ENCODE assay signal across 23 mouse cellular contexts in genomic region chr3:39000011-39000410, GRCm38 (mm10).
DNase-seq lines count a peak whose midpoint lies in the region; ATAC-seq and TF ChIP-seq lines count a peak whose summit lies in the region.
"Had no signal": no experiment of that assay in that cellular context is flagged by ENCODE, and none has a peak within 500 bp of the region (broad histone marks: within the 10 kb centered on the region; RNA-seq: fewer than 3 reads in every experiment).

No protein-coding gene starts in this region.

- TF ChIP-seq CTCF in hindbrain, postnatal 0 days (IDR thresholded peaks at IDR 0.05; ENCODE audit: low read depth), result no peak
- TF ChIP-seq CTCF in midbrain, postnatal 0 days (IDR thresholded peaks at IDR 0.05), result no peak
- TF ChIP-seq CTCF in brain, embryonic 14.5 days (IDR thresholded peaks at IDR 0.05; ENCODE audit: borderline replicate concordance, extremely low read depth, insufficient read depth, insufficient read length), result no peak

- no peaks in the 10 kb centered on the region for H3K4me1 ChIP-seq in hindbrain, postnatal 0 days (ENCODE audit: insufficient read depth, low read length)
- H3K4me1 ChIP-seq in hindbrain, embryonic 13.5 days (replicated peaks), result no peaks in the 10 kb centered on the region
- no peaks in the 10 kb centered on the region for H3K4me1 ChIP-seq in midbrain, postnatal 0 days (ENCODE audit: insufficient read depth, low read length)
- no peaks in the 10 kb centered on the region for H3K4me1 ChIP-seq in midbrain, embryonic 11.5 days (ENCODE audit: control insufficient read depth, insufficient read depth, low read length)
- H3K4me1 ChIP-seq in limb, embryonic 10.5 days, result no peaks in the 10 kb centered on the region
- no peaks in the 10 kb centered on the region for H3K4me1 ChIP-seq in embryonic facial prominence, embryonic 10.5 days
- H3K4me1 ChIP-seq: embryonic facial prominence, embryonic 12.5 days; forebrain, embryonic 13.5 days; forebrain, embryonic 15.5 days had no signal

- H3K27me3 ChIP-seq in hindbrain, postnatal 0 days (ENCODE audit: insufficient read depth, low read length), result no peaks in the 10 kb centered on the region
- no peaks in the 10 kb centered on the region for H3K27me3 ChIP-seq in hindbrain, embryonic 13.5 days
- no peaks in the 10 kb centered on the region for H3K27me3 ChIP-seq in midbrain, postnatal 0 days (ENCODE audit: insufficient read depth, low read length)
- no peaks in the 10 kb centered on the region for H3K27me3 ChIP-seq in midbrain, embryonic 11.5 days (ENCODE audit: control insufficient read depth, insufficient read depth, low read length)
- no peaks in the 10 kb centered on the region for H3K27me3 ChIP-seq in limb, embryonic 10.5 days (ENCODE audit: low read depth, poor library complexity, severe bottlenecking)
- H3K27me3 ChIP-seq in embryonic facial prominence, embryonic 10.5 days (replicated peaks; ENCODE audit: low read depth, poor library complexity, severe bottlenecking), result no peaks in the 10 kb centered on the region
- H3K27me3 ChIP-seq: embryonic facial prominence, embryonic 12.5 days; forebrain, embryonic 13.5 days; forebrain, embryonic 15.5 days had no signal

- peak; percentile 41 for DNase-seq in hindbrain, postnatal 0 days (ENCODE audit: low spot score)
- DNase-seq in midbrain, postnatal 0 days (ENCODE audit: low spot score), result peak; percentile 25
- no peak for DNase-seq in midbrain, embryonic 11.5 days (ENCODE audit: low spot score, missing footprints)
- DNase-seq in NIH3T3 (ENCODE audit: low read depth), result peak; percentile 13
- DNase-seq in brain, embryonic 14.5 days (ENCODE audit: low read depth), result peak; percentile 25
- no peak for DNase-seq in limb, embryonic 10.5 days (ENCODE audit: low spot score)
- no peak for DNase-seq in embryonic facial prominence, embryonic 10.5 days (ENCODE audit: low spot score)
- DNase-seq: adrenal gland, adult 8-10 months; adrenal gland, postnatal 14 days; adrenal gland, postnatal 36 days; cerebellum, adult 11 months; cerebellum, adult 18-20 months; cerebellum, adult 8-10 months; cerebellum, adult 9-11 months; cerebellum, postnatal 14 days; cerebellum, postnatal 36 days; embryo, embryonic 11 days; forebrain, postnatal 0 days had no signal

- ATAC-seq in hindbrain, postnatal 0 days, result no peak
- no peak for ATAC-seq in hindbrain, embryonic 13.5 days (ENCODE audit: low FRiP score)
- no peak for ATAC-seq in midbrain, postnatal 0 days (ENCODE audit: low FRiP score)
- no peak for ATAC-seq in midbrain, embryonic 11.5 days (ENCODE audit: low FRiP score)
- ATAC-seq: activated CD4-positive, CD25-positive, alpha-beta regulatory T cell, adult 4 months; forebrain, embryonic 13.5 days; forebrain, embryonic 15.5 days; forebrain, postnatal 0 days had no signal

- 38% methylated on average over 3 of the region's 3 CpGs for WGBS in hindbrain, postnatal 0 days
- WGBS in hindbrain, embryonic 13.5 days, result 62% methylated on average over 3 of the region's 3 CpGs
- 52% methylated on average over 3 of the region's 3 CpGs for WGBS in midbrain, postnatal 0 days
- 63% methylated on average over 3 of the region's 3 CpGs for WGBS in midbrain, embryonic 11.5 days
- WGBS in limb, embryonic 10.5 days, result 89% methylated on average over 3 of the region's 3 CpGs
- 71% methylated on average over 3 of the region's 3 CpGs for WGBS in embryonic facial prominence, embryonic 10.5 days

- H3K4me3 ChIP-seq in hindbrain, postnatal 0 days (ENCODE audit: low read length), result no peak overlapping the region
- no peak overlapping the region for H3K4me3 ChIP-seq in hindbrain, embryonic 13.5 days
- no peak overlapping the region for H3K4me3 ChIP-seq in midbrain, postnatal 0 days (ENCODE audit: low read depth, low read length)
- H3K4me3 ChIP-seq in midbrain, embryonic 11.5 days (ENCODE audit: low read depth, low read length), result no peak overlapping the region
- H3K4me3 ChIP-seq in limb, embryonic 10.5 days, result no peak overlapping the region
- no peak overlapping the region for H3K4me3 ChIP-seq in embryonic facial prominence, embryonic 10.5 days
- H3K4me3 ChIP-seq: embryonic facial prominence, embryonic 12.5 days; forebrain, embryonic 13.5 days; forebrain, embryonic 15.5 days had no signal

- H3K36me3 ChIP-seq in hindbrain, postnatal 0 days (ENCODE audit: insufficient read depth, low read length), result peaks cover 14% of the 10 kb centered on the region; the same call in 1 of the 2 replicates
- H3K36me3 ChIP-seq in hindbrain, embryonic 13.5 days, result peaks cover 75% of the 10 kb centered on the region
- H3K36me3 ChIP-seq in midbrain, postnatal 0 days (ENCODE audit: insufficient read depth, low read length), result peaks cover 22% of the 10 kb centered on the region
- H3K36me3 ChIP-seq in midbrain, embryonic 11.5 days (ENCODE audit: control insufficient read depth, insufficient read depth, low read length), result peaks cover 16% of the 10 kb centered on the region; the same call in 1 of the 2 replicates
- peaks cover 67% of the 10 kb centered on the region for H3K36me3 ChIP-seq in limb, embryonic 10.5 days
- H3K36me3 ChIP-seq in embryonic facial prominence, embryonic 10.5 days (replicated peaks), result peaks cover 79% of the 10 kb centered on the region

- no peak for TF ChIP-seq POLR2A in brain, embryonic 14.5 days (IDR thresholded peaks at IDR 0.05; ENCODE audit: borderline replicate concordance, extremely low read depth, insufficient read depth, insufficient read length, poor library complexity, severe bottlenecking)

- no peaks in the 10 kb centered on the region for H3K9me3 ChIP-seq in hindbrain, postnatal 0 days (ENCODE audit: low read length)
- no peaks in the 10 kb centered on the region for H3K9me3 ChIP-seq in hindbrain, embryonic 13.5 days
- no peaks in the 10 kb centered on the region for H3K9me3 ChIP-seq in midbrain, postnatal 0 days (ENCODE audit: low read length)
- no peaks in the 10 kb centered on the region for H3K9me3 ChIP-seq in midbrain, embryonic 11.5 days (ENCODE audit: control insufficient read depth, low read length)
- no peaks in the 10 kb centered on the region for H3K9me3 ChIP-seq in limb, embryonic 10.5 days (replicated peaks)
- H3K9me3 ChIP-seq in embryonic facial prominence, embryonic 10.5 days, result no peaks in the 10 kb centered on the region
- H3K9me3 ChIP-seq: embryonic facial prominence, embryonic 12.5 days; forebrain, embryonic 13.5 days; forebrain, embryonic 15.5 days had no signal

- no peak overlapping the region for H3K27ac ChIP-seq in hindbrain, postnatal 0 days
- H3K27ac ChIP-seq in hindbrain, embryonic 13.5 days, result no peak overlapping the region
- H3K27ac ChIP-seq in midbrain, postnatal 0 days (ENCODE audit: low read depth, low read length), result no peak overlapping the region
- H3K27ac ChIP-seq in midbrain, embryonic 11.5 days (ENCODE audit: low read depth, low read length), result no peak overlapping the region
- no peak overlapping the region for H3K27ac ChIP-seq in limb, embryonic 10.5 days
- no peak overlapping the region for H3K27ac ChIP-seq in embryonic facial prominence, embryonic 10.5 days (replicated peaks)
- H3K27ac ChIP-seq: embryonic facial prominence, embryonic 12.5 days; forebrain, embryonic 13.5 days; forebrain, embryonic 15.5 days had no signal

- no peak overlapping the region for H3K4me2 ChIP-seq in hindbrain, postnatal 0 days (ENCODE audit: low read depth, low read length)
- no peak overlapping the region for H3K4me2 ChIP-seq in hindbrain, embryonic 13.5 days
- H3K4me2 ChIP-seq in midbrain, postnatal 0 days (ENCODE audit: low read depth, low read length, poor library complexity, severe bottlenecking), result no peak overlapping the region
- no peak overlapping the region for H3K4me2 ChIP-seq in midbrain, embryonic 11.5 days
- H3K4me2 ChIP-seq: embryonic facial prominence, embryonic 12.5 days; forebrain, embryonic 13.5 days; forebrain, embryonic 15.5 days had no signal

- H3K9ac ChIP-seq in hindbrain, postnatal 0 days (replicated peaks; ENCODE audit: low read length), result no peak overlapping the region
- no peak overlapping the region for H3K9ac ChIP-seq in hindbrain, embryonic 13.5 days
- no peak overlapping the region for H3K9ac ChIP-seq in midbrain, postnatal 0 days (replicated peaks; ENCODE audit: low read length, poor library complexity, severe bottlenecking)
- H3K9ac ChIP-seq in midbrain, embryonic 11.5 days (ENCODE audit: low read length), result no peak overlapping the region
- H3K9ac ChIP-seq: embryonic facial prominence, embryonic 12.5 days; forebrain, embryonic 13.5 days; forebrain, embryonic 15.5 days; forebrain, postnatal 0 days had no signal

Comparison
In these comparisons a context has a peak if more than half of its experiments do, and no peak if none do; other contexts are left out.
1. DNase-seq: peak in hindbrain, postnatal 0 days (single experiment), midbrain, postnatal 0 days (single experiment), NIH3T3 (single experiment) and brain, embryonic 14.5 days (single experiment); none in midbrain, embryonic 11.5 days (single experiment), limb, embryonic 10.5 days (single experiment) and embryonic facial prominence, embryonic 10.5 days (single experiment).